In genomic region chr8:95411309-95411972, GRCm38 (mm10) we compare ENCODE assay signal across 9 mouse cellular contexts. TPM values are rescaled to one million over a fixed set of nuclear protein-coding genes. Genes with fewer than 3 reads are reported as not detected.
DNase-seq lines count a peak whose midpoint lies in the region; ATAC-seq and TF ChIP-seq lines count a peak whose summit lies in the region.
"Had no signal": no experiment of that assay in that cellular context is flagged by ENCODE, and none has a peak within 500 bp of the region (broad histone marks: within the 10 kb centered on the region; RNA-seq: fewer than 3 reads in every experiment).

No protein-coding gene starts in this region.

- no peak for TF ChIP-seq POLR2A in cerebellum, adult 2 months (IDR thresholded peaks at IDR 0.05; ENCODE audit: borderline replicate concordance, insufficient read depth, low read length)

- H3K9ac ChIP-seq in heart, embryonic 14.5 days (ENCODE audit: low read length), result no peak overlapping the region
- H3K9ac ChIP-seq in lung, postnatal 0 days (replicated peaks; ENCODE audit: low read depth), result no peak overlapping the region

- intact Hi-C loops in left cerebral cortex, adult 2 months (cut with DNase I), result no loop called here
- intact Hi-C loops in gastrocnemius, postnatal 14 days (cut with DNase I; ENCODE audit: low total_unique reads), result no loop called here

- H3K27ac ChIP-seq in heart, embryonic 14.5 days (replicated peaks in 1 of 2; ENCODE audit: control insufficient read depth in 1 of 2, insufficient read depth in 1 of 2, low read depth in 2 of 2, low read length in 2 of 2), result peak overlapping the region; percentile 10 to 12; a peak in 3 of 4 replicates
- H3K27ac ChIP-seq in lung, postnatal 0 days (ENCODE audit: low read length), result no peak overlapping the region; the same call in 1 of the 2 replicates
- no peak overlapping the region for H3K27ac ChIP-seq in cerebellum, adult 2 months (ENCODE audit: insufficient read depth, low read length)
- no peak overlapping the region for H3K27ac ChIP-seq in left cerebral cortex, adult 2 months

- peak; percentile 97 for ATAC-seq in common myeloid progenitor, adult 5-6 weeks (replicated peaks; ENCODE audit: low read depth, poor library complexity, severe bottlenecking)
- no peak; the same call in 1 of the 2 replicates for ATAC-seq in heart, embryonic 14.5 days (ENCODE audit: insufficient number of reproducible peaks, insufficient read depth, low FRiP score, low read depth)
- ATAC-seq in lung, postnatal 0 days, result peak; percentile 81

- TF ChIP-seq CTCF in lung, postnatal 0 days (IDR thresholded peaks at IDR 0.05), result no peak
- no peak for TF ChIP-seq CTCF in cerebellum, adult 2 months (IDR thresholded peaks at IDR 0.05; ENCODE audit: borderline replicate concordance, insufficient read depth, low read depth, low read length)
- no peak for TF ChIP-seq CTCF in left cerebral cortex, adult 2 months (IDR thresholded peaks at IDR 0.05)

- H3K4me1 ChIP-seq in heart, embryonic 14.5 days (ENCODE audit: control insufficient read depth in 2 of 2, insufficient read depth in 2 of 2, low read length in 2 of 2), result peaks cover 9% of the 10 kb centered on the region in 2 experiments
- H3K4me1 ChIP-seq in lung, postnatal 0 days (ENCODE audit: insufficient read depth, low read depth, low read length), result no peaks in the 10 kb centered on the region
- H3K4me1 ChIP-seq in cerebellum, adult 2 months (ENCODE audit: control insufficient read depth, insufficient read depth, low read length), result no peaks in the 10 kb centered on the region

- no peaks in the 10 kb centered on the region for H3K27me3 ChIP-seq in heart, embryonic 14.5 days (ENCODE audit: control insufficient read depth, insufficient read depth, low read length)
- H3K27me3 ChIP-seq in lung, postnatal 0 days (replicated peaks; ENCODE audit: insufficient read depth, low read length), result no peaks in the 10 kb centered on the region
- H3K27me3 ChIP-seq in cerebellum, adult 2 months (ENCODE audit: control insufficient read depth, insufficient read depth, low read length), result no peaks in the 10 kb centered on the region

- no peaks in the 10 kb centered on the region for H3K36me3 ChIP-seq in heart, embryonic 14.5 days (ENCODE audit: control insufficient read depth, insufficient read depth, low read length)
- H3K36me3 ChIP-seq in lung, postnatal 0 days (ENCODE audit: insufficient read depth, low read length), result no peaks in the 10 kb centered on the region

- H3K4me2 ChIP-seq in heart, embryonic 14.5 days (ENCODE audit: low read length), result no peak overlapping the region
- H3K4me2 ChIP-seq in lung, postnatal 0 days (replicated peaks; ENCODE audit: low read depth, low read length), result no peak overlapping the region

- no peak overlapping the region for H3K4me3 ChIP-seq in heart, embryonic 14.5 days (ENCODE audit: control insufficient read depth in 1 of 2, insufficient read depth in 1 of 2, low read depth in 1 of 2, low read length in 2 of 2)
- H3K4me3 ChIP-seq in lung, postnatal 0 days (ENCODE audit: low read depth, low read length), result no peak overlapping the region
- H3K4me3 ChIP-seq in cerebellum, adult 2 months (replicated peaks; ENCODE audit: insufficient read depth, low read depth, low read length), result no peak overlapping the region
- H3K4me3 ChIP-seq in left cerebral cortex, adult 2 months, result no peak overlapping the region
- H3K4me3 ChIP-seq: megakaryocyte, embryonic 14.5 days had no signal

- no peak for TF ChIP-seq EP300 in lung, postnatal 0 days (IDR thresholded peaks at IDR 0.05)

- 34% methylated on average over 10 of the region's 10 CpGs for WGBS in heart, embryonic 14.5 days
- WGBS in lung, postnatal 0 days, result 30% methylated on average over 10 of the region's 10 CpGs
- 36% methylated on average over 10 of the region's 10 CpGs for WGBS in cerebellum, adult 2 months

- H3K9me3 ChIP-seq in heart, embryonic 14.5 days (ENCODE audit: control insufficient read depth, low read length), result no peaks in the 10 kb centered on the region
- H3K9me3 ChIP-seq in lung, postnatal 0 days (ENCODE audit: low read length), result no peaks in the 10 kb centered on the region
- H3K9me3 ChIP-seq: megakaryocyte, embryonic 14.5 days had no signal

- peak; percentile 25 for DNase-seq in kidney, adult 18-20 months
- DNase-seq in kidney, adult 11 months, result no peak
- peak; percentile 53 for DNase-seq in lung, postnatal 0 days (ENCODE audit: low spot score)
- DNase-seq in cerebellum, adult 2 months, result no peak
- no peak for DNase-seq in left cerebral cortex, adult 2 months (ENCODE audit: extremely low spot score in 1 of 2, low spot score in 2 of 2)
- DNase-seq in gastrocnemius, postnatal 14 days, result no peak

RNA-seq across cellular contexts. Expression of gene Cfap20, which starts 23.2 kb away (rescaled TPM):
- total RNA-seq in common myeloid progenitor, adult 5-6 weeks (2017), result 76.7 and 79.5 TPM in 2 replicates
- 184 and 195 TPM in 2 replicates for polyA plus RNA-seq in heart, embryonic 14.5 days (2014; fragmentation: Nextera tagmentation; extraction: Ambion mirVana)
- 126 and 138 TPM in 2 replicates for polyA plus RNA-seq in lung, postnatal 0 days (2015; fragmentation: Nextera tagmentation; extraction: Ambion mirVana)
- 76.0 and 76.1 TPM in 2 replicates for polyA plus RNA-seq in cerebellum, adult 2 months (2012; rRNA removed)
- total RNA-seq in left cerebral cortex, adult 2 months (2021), result 10 to 100 TPM; 57.7 to 58.7 TPM
- total RNA-seq in gastrocnemius, postnatal 14 days (2021), result 10 to 100 TPM in 1 of 2 experiments, 1 to 10 TPM in 1; 9.7 to 13.1 TPM

RNA-seq across cellular contexts. Expression of gene Mmp15, which starts 59.4 kb away (rescaled TPM):
- total RNA-seq in common myeloid progenitor, adult 5-6 weeks (2017), result 0.05 and 0.55 TPM in 2 replicates
- 49.7 and 58.5 TPM in 2 replicates for polyA plus RNA-seq in heart, embryonic 14.5 days (2014; fragmentation: Nextera tagmentation; extraction: Ambion mirVana)
- 25.8 and 26.0 TPM in 2 replicates for polyA plus RNA-seq in lung, postnatal 0 days (2015; fragmentation: Nextera tagmentation; extraction: Ambion mirVana)
- 10.6 and 12.1 TPM in 2 replicates for polyA plus RNA-seq in cerebellum, adult 2 months (2012; rRNA removed)
- 10 to 100 TPM; 16.7 to 21.0 TPM for total RNA-seq in left cerebral cortex, adult 2 months (2021)
- 10 to 100 TPM; 21.3 to 35.9 TPM for total RNA-seq in gastrocnemius, postnatal 14 days (2021)

Comparison
In these comparisons a context has a peak if more than half of its experiments do, and no peak if none do; other contexts are left out.
1. DNase-seq: peak in kidney, adult 18-20 months (single experiment) and lung, postnatal 0 days (single experiment); none in kidney, adult 11 months (single experiment), cerebellum, adult 2 months (0 of 2), left cerebral cortex, adult 2 months (0 of 2) and gastrocnemius, postnatal 14 days (single experiment).
2. H3K27ac ChIP-seq: peak in heart, embryonic 14.5 days (2 of 2); none in lung, postnatal 0 days (single experiment), cerebellum, adult 2 months (single experiment) and left cerebral cortex, adult 2 months (single experiment).
3. RNA of gene Mmp15, which starts 59.4 kb away (total RNA-seq): 21.3 to 35.9 TPM in gastrocnemius, postnatal 14 days and 16.7 to 21.0 TPM in left cerebral cortex, adult 2 months; 0.05 to 0.55 TPM in common myeloid progenitor, adult 5-6 weeks; every median in the first group is over 10 times any median in the second.